Mouse (Mus musculus): Measurements from ENCODE around the gene Ncapd2. TPM values are rescaled to one million over a fixed set of nuclear protein-coding genes. Genes with fewer than 3 reads are reported as not detected.

Ncapd2 gene
- total and polyA plus RNA-seq, 3 experiments: 79.6 to 301 (median 147) TPM

GRCm38 (mm10) chr6:125233816-125234519 is 42.5 kb upstream of the Ncapd2 start:
- in situ Hi-C loops (cut with MboI; ENCODE audit: low pct_ligation_motif_present, low pct_unique_long_range_greater_than_20kb, low sequenced_read_pairs) (no loop called here), dilution Hi-C loops (cut with MboI; ENCODE audit: extremely low pct_ligation_motif_present, extremely low pct_unique_long_range_greater_than_20kb, low sequenced_read_pairs) (no loop called here)
- no peak overlapping the region for H3K4me3 ChIP-seq (replicated peaks in 1 of 3; ENCODE audit: low read depth in 2 of 3, low read length in 2 of 3, poor library complexity in 1 of 3)
- H3K27me3 ChIP-seq (replicated peaks): no peaks in the 10 kb centered on the region
- H3K9ac ChIP-seq (ENCODE audit: insufficient read depth, low read depth): no peak overlapping the region
- peaks cover 7 to 55% of the 10 kb centered on the region in 2 experiments for H3K36me3 ChIP-seq (replicated peaks in 1 of 2; ENCODE audit: control insufficient read depth in 1 of 2, insufficient read depth in 1 of 2, low read length in 1 of 2)
- no peaks in the 10 kb centered on the region for H3K9me3 ChIP-seq (replicated peaks; ENCODE audit: low read length)
- H3K4me2 ChIP-seq (ENCODE audit: insufficient read depth, low read depth, poor library complexity, severe bottlenecking): no peak overlapping the region
- H3K27ac ChIP-seq (ENCODE audit: insufficient read depth, low read depth): no peak overlapping the region
- H3K79me2 ChIP-seq (replicated peaks; ENCODE audit: control insufficient read depth, extremely low read depth, insufficient read depth, poor library complexity, severe bottlenecking): no peaks in the 10 kb centered on the region
- H3K4me1 ChIP-seq (ENCODE audit: control insufficient read depth in 1 of 2, insufficient read depth in 2 of 2): peaks cover 8 to 49% of the 10 kb centered on the region in 2 experiments
- no peak for DNase-seq (ENCODE audit: extremely low read depth)
- TF ChIP-seq ZMIZ1 (IDR thresholded peaks at IDR 0.05; ENCODE audit: low read depth, low read length): no peak
- no peak for TF ChIP-seq CHD1 (IDR thresholded peaks at IDR 0.05; ENCODE audit: low read depth, low read length)
- no peak for TF ChIP-seq TCF12 (IDR thresholded peaks at IDR 0.05; ENCODE audit: low read depth, low read length)
- TF ChIP-seq USF1 (IDR thresholded peaks at IDR 0.05; ENCODE audit: low read depth, low read length): no peak
- TF ChIP-seq ZKSCAN1 (IDR thresholded peaks at IDR 0.05; ENCODE audit: borderline replicate concordance, low read depth, low read length): no peak
- TF ChIP-seq ZC3H11A (IDR thresholded peaks at IDR 0.05; ENCODE audit: low read depth, low read length): no peak
- no peak for TF ChIP-seq MEF2A (IDR thresholded peaks at IDR 0.05; ENCODE audit: borderline replicate concordance, low read depth, low read length)
- no peak for TF ChIP-seq RCOR1 (conservative IDR thresholded peaks at IDR 0.05; ENCODE audit: low read depth, low read length)
- no peak for TF ChIP-seq UBTF (IDR thresholded peaks at IDR 0.05; ENCODE audit: low read depth, low read length)
- TF ChIP-seq JUN (IDR thresholded peaks at IDR 0.05; ENCODE audit: insufficient read depth, low read depth, low read length): no peak
- no peak for TF ChIP-seq KAT2A (IDR thresholded peaks at IDR 0.05; ENCODE audit: insufficient replicate concordance, low read length)
- no peak for TF ChIP-seq RAD21 (IDR thresholded peaks at IDR 0.05; ENCODE audit: low read depth, low read length)

GRCm38 (mm10) chr6:125232516-125232915 is 41.0 kb upstream of the Ncapd2 start:
- in situ Hi-C loops (cut with MboI; ENCODE audit: low pct_ligation_motif_present, low pct_unique_long_range_greater_than_20kb, low sequenced_read_pairs): no loop called here
- no peak overlapping the region for H3K27ac ChIP-seq (ENCODE audit: insufficient read depth, low read depth)
- no peak for TF ChIP-seq E2F4 (IDR thresholded peaks at IDR 0.05; ENCODE audit: insufficient replicate concordance, low read depth, low read length)
- no peak for TF ChIP-seq ZKSCAN1 (IDR thresholded peaks at IDR 0.05; ENCODE audit: borderline replicate concordance, low read depth, low read length)
- no peak for TF ChIP-seq USF1 (IDR thresholded peaks at IDR 0.05; ENCODE audit: low read depth, low read length)
- no peak for TF ChIP-seq UBTF (IDR thresholded peaks at IDR 0.05; ENCODE audit: low read depth, low read length)
- no peak for TF ChIP-seq NRF1 (IDR thresholded peaks at IDR 0.05; ENCODE audit: low read depth, low read length)
- TF ChIP-seq NELFE (IDR thresholded peaks at IDR 0.05; ENCODE audit: low read depth, low read length): no peak
- no peak for TF ChIP-seq CHD1 (IDR thresholded peaks at IDR 0.05; ENCODE audit: low read depth, low read length)
- no peak for TF ChIP-seq JUN (IDR thresholded peaks at IDR 0.05; ENCODE audit: insufficient read depth, low read depth, low read length)
- no peak for TF ChIP-seq SMC3 (IDR thresholded peaks at IDR 0.05; ENCODE audit: low read depth, low read length)
- no peak for TF ChIP-seq CHD2 (IDR thresholded peaks at IDR 0.05; ENCODE audit: low read length)
- dilution Hi-C loops (cut with MboI; ENCODE audit: extremely low pct_ligation_motif_present, extremely low pct_unique_long_range_greater_than_20kb, low sequenced_read_pairs): no loop called here
- H3K79me2 ChIP-seq (replicated peaks; ENCODE audit: control insufficient read depth, extremely low read depth, insufficient read depth, poor library complexity, severe bottlenecking): no peaks in the 10 kb centered on the region
- no peak overlapping the region for H3K9ac ChIP-seq (ENCODE audit: insufficient read depth, low read depth)
- H3K4me2 ChIP-seq (ENCODE audit: insufficient read depth, low read depth, poor library complexity, severe bottlenecking): peak overlapping the region; percentile 41
- H3K4me3 ChIP-seq (replicated peaks in 1 of 3; ENCODE audit: low read depth in 2 of 3, low read length in 2 of 3, poor library complexity in 1 of 3): peak overlapping the region in 2 of 3 experiments; percentile 61 to 94
- no peaks in the 10 kb centered on the region for H3K9me3 ChIP-seq (replicated peaks; ENCODE audit: low read length)
- peaks cover 8 to 38% of the 10 kb centered on the region in 2 experiments for H3K4me1 ChIP-seq (ENCODE audit: control insufficient read depth in 1 of 2, insufficient read depth in 2 of 2)
- no peaks in the 10 kb centered on the region for H3K27me3 ChIP-seq (replicated peaks)
- peaks cover 19 to 59% of the 10 kb centered on the region in 2 experiments for H3K36me3 ChIP-seq (replicated peaks in 1 of 2; ENCODE audit: control insufficient read depth in 1 of 2, insufficient read depth in 1 of 2, low read length in 1 of 2)
- no peak for DNase-seq (ENCODE audit: extremely low read depth)

Data from CH12.LX (cell line).